Mouse (Mus musculus): ENCODE measurements at regions not wholly inside any gene's neighbourhood (a gene's known extent, or its start where the extent isn't known, plus 50 kb on each side); places are given as distances from the start of the nearest gene placed in this dataset.

- peak overlapping the region; percentile 64 for H3K27ac ChIP-seq
- no peaks in the 10 kb centered on the region for H3K36me3 ChIP-seq
- H3K4me3 ChIP-seq, result no peak overlapping the region
- WGBS, result 31% methylated on average over 10 of the region's 10 CpGs
- H3K9me3 ChIP-seq (replicated peaks), result no peaks in the 10 kb centered on the region
- peak; percentile 49 for DNase-seq (ENCODE audit: low spot score)
- H3K27me3 ChIP-seq (ENCODE audit: low read depth, poor library complexity, severe bottlenecking), result no peaks in the 10 kb centered on the region
- peaks cover 14% of the 10 kb centered on the region for H3K4me1 ChIP-seq
These were observed 475.8 kb downstream of the Dhx35 start for GRCm38 (mm10) chr2:159270221-159271080.

GRCm38 (mm10) chr2:159278896-159279295, 484.3 kb downstream of the Dhx35 start:
- 63% methylated on average over 2 of the region's 2 CpGs for WGBS
- Histone ChIP-seq H3K4me3 (no peak overlapping the region), H3K9me3 (replicated peaks) (no peaks in the 10 kb centered on the region), H3K27ac (no peak overlapping the region), H3K27me3 (ENCODE audit: low read depth, poor library complexity, severe bottlenecking) (no peaks in the 10 kb centered on the region), H3K4me1 (peaks cover 23% of the 10 kb centered on the region), H3K36me3 (no peaks in the 10 kb centered on the region)
- DNase-seq (ENCODE audit: low spot score), result no peak

- Histone ChIP-seq H3K27me3 (ENCODE audit: low read depth, poor library complexity, severe bottlenecking) (no peaks in the 10 kb centered on the region), H3K4me3 (no peak overlapping the region), H3K4me1 (peaks cover 23% of the 10 kb centered on the region), H3K27ac (0 out of 2 replicates have a peak overlapping the region, but pooled peaks have one; percentile 6), H3K36me3 (no peaks in the 10 kb centered on the region), H3K9me3 (replicated peaks) (no peaks in the 10 kb centered on the region)
- DNase-seq (ENCODE audit: low spot score), result peak; percentile 33
- WGBS, result 74% methylated on average over 8 of the region's 8 CpGs
These were observed 487.1 kb downstream of the Dhx35 start for GRCm38 (mm10) chr2:159281558-159282320.

GRCm38 (mm10) chr2:159284100-159284499, 489.5 kb downstream of the Dhx35 start:
- Histone ChIP-seq H3K27me3 (ENCODE audit: low read depth, poor library complexity, severe bottlenecking) (no peaks in the 10 kb centered on the region), H3K27ac (no peak overlapping the region), H3K4me1 (peaks cover 28% of the 10 kb centered on the region), H3K9me3 (replicated peaks) (no peaks in the 10 kb centered on the region), H3K4me3 (no peak overlapping the region), H3K36me3 (no peaks in the 10 kb centered on the region)
- no peak for DNase-seq (ENCODE audit: low spot score)
- WGBS, result 88% methylated on average over 5 of the region's 5 CpGs

GRCm38 (mm10) chr2:159284525-159285189, 490.1 kb downstream of the Dhx35 start:
- Histone ChIP-seq H3K36me3 (no peaks in the 10 kb centered on the region), H3K9me3 (replicated peaks) (no peaks in the 10 kb centered on the region), H3K27ac (no peak overlapping the region), H3K4me3 (no peak overlapping the region), H3K4me1 (peaks cover 27% of the 10 kb centered on the region), H3K27me3 (ENCODE audit: low read depth, poor library complexity, severe bottlenecking) (no peaks in the 10 kb centered on the region)
- WGBS, result 88% methylated on average over 8 of the region's 8 CpGs
- DNase-seq (ENCODE audit: low spot score), result no peak

GRCm38 (mm10) chr2:159287996-159288563, 493.5 kb downstream of the Dhx35 start:
- Histone ChIP-seq H3K4me3 (no peak overlapping the region), H3K27me3 (ENCODE audit: low read depth, poor library complexity, severe bottlenecking) (no peaks in the 10 kb centered on the region), H3K36me3 (no peaks in the 10 kb centered on the region), H3K27ac (no peak overlapping the region), H3K9me3 (replicated peaks) (no peaks in the 10 kb centered on the region), H3K4me1 (peaks cover 10% of the 10 kb centered on the region)
- WGBS, result 52% methylated on average over 6 of the region's 6 CpGs
- DNase-seq (ENCODE audit: low spot score), result no peak

- H3K27ac ChIP-seq, result no peak overlapping the region
- 94% methylated on average over 1 of the region's 1 CpGs for WGBS
These were observed 495.5 kb downstream of the Dhx35 start for GRCm38 (mm10) chr2:159290081-159290480.

GRCm38 (mm10) chr2:159307001-159307400, 512.4 kb downstream of the Dhx35 start:
- no peak for DNase-seq (ENCODE audit: low spot score)
- WGBS, result 55% methylated on average over 7 of the region's 7 CpGs
- Histone ChIP-seq H3K27ac (no peak overlapping the region), H3K36me3 (no peaks in the 10 kb centered on the region), H3K27me3 (ENCODE audit: low read depth, poor library complexity, severe bottlenecking) (no peaks in the 10 kb centered on the region), H3K9me3 (replicated peaks) (no peaks in the 10 kb centered on the region), H3K4me3 (no peak overlapping the region), H3K4me1 (peaks cover 10% of the 10 kb centered on the region)

More at GRCm38 (mm10) chr2:159290081-159290480, 495.5 kb downstream of the Dhx35 start:
- Histone ChIP-seq H3K36me3 (no peaks in the 10 kb centered on the region), H3K27me3 (ENCODE audit: low read depth, poor library complexity, severe bottlenecking) (no peaks in the 10 kb centered on the region), H3K9me3 (replicated peaks) (no peaks in the 10 kb centered on the region), H3K4me3 (no peak overlapping the region), H3K4me1 (peaks cover 10% of the 10 kb centered on the region)
- no peak for DNase-seq (ENCODE audit: low spot score)

GRCm38 (mm10) chr2:159334711-159335110, 540.1 kb downstream of the Dhx35 start:
- Histone ChIP-seq H3K9me3 (replicated peaks) (no peaks in the 10 kb centered on the region), H3K27me3 (ENCODE audit: low read depth, poor library complexity, severe bottlenecking) (no peaks in the 10 kb centered on the region), H3K4me1 (no peaks in the 10 kb centered on the region), H3K27ac (no peak overlapping the region), H3K36me3 (no peaks in the 10 kb centered on the region), H3K4me3 (no peak overlapping the region)
- DNase-seq (ENCODE audit: low spot score), result no peak
- WGBS, result 71% methylated on average over 3 of the region's 3 CpGs

- Histone ChIP-seq H3K9me3 (replicated peaks) (no peaks in the 10 kb centered on the region), H3K27me3 (ENCODE audit: low read depth, poor library complexity, severe bottlenecking) (no peaks in the 10 kb centered on the region), H3K4me1 (no peaks in the 10 kb centered on the region), H3K27ac (no peak overlapping the region), H3K4me3 (no peak overlapping the region), H3K36me3 (no peaks in the 10 kb centered on the region)
- WGBS, result 82% methylated on average over 2 of the region's 2 CpGs
- no peak for DNase-seq (ENCODE audit: low spot score)
These were observed 542.0 kb downstream of the Dhx35 start for GRCm38 (mm10) chr2:159336646-159337045.

- DNase-seq (ENCODE audit: low spot score), result no peak
- H3K27ac ChIP-seq, result no peak overlapping the region
These were observed 549.3 kb downstream of the Dhx35 start for GRCm38 (mm10) chr2:159343624-159344560.

GRCm38 (mm10) chr2:159354247-159354646, 559.6 kb downstream of the Dhx35 start:
- no peaks in the 10 kb centered on the region for H3K9me3 ChIP-seq (replicated peaks)
- H3K4me3 ChIP-seq, result no peak overlapping the region
- H3K4me1 ChIP-seq, result peaks cover 13% of the 10 kb centered on the region
- 80% methylated on average over 2 of the region's 2 CpGs for WGBS
- H3K36me3 ChIP-seq, result no peaks in the 10 kb centered on the region
- no peak for DNase-seq (ENCODE audit: low spot score)
- H3K27me3 ChIP-seq (ENCODE audit: low read depth, poor library complexity, severe bottlenecking), result no peaks in the 10 kb centered on the region
- H3K27ac ChIP-seq, result no peak overlapping the region

More at GRCm38 (mm10) chr2:159343624-159344560, 549.3 kb downstream of the Dhx35 start:
- no peaks in the 10 kb centered on the region for H3K27me3 ChIP-seq (ENCODE audit: low read depth, poor library complexity, severe bottlenecking)
- H3K36me3 ChIP-seq, result no peaks in the 10 kb centered on the region
- WGBS, result 71% methylated on average over 5 of the region's 5 CpGs
- H3K4me1 ChIP-seq, result no peaks in the 10 kb centered on the region
- H3K4me3 ChIP-seq, result no peak overlapping the region
- no peaks in the 10 kb centered on the region for H3K9me3 ChIP-seq (replicated peaks)

All from limb, embryonic 10.5 days (tissue).